Mouse (Mus musculus) left cerebral cortex, adult 8-10 months (tissue): ENCODE results near the gene Fibcd1. TPM values are rescaled to one million over a fixed set of nuclear protein-coding genes. Genes with fewer than 3 reads are reported as not detected.

ENCODE experiments used
- DNase-seq, 2 experiments: peaks; one replicate each; pipeline ENCODE4 v3.0.0; 2022; ENCODE audit warnings: low spot score in 2 of 2
- total RNA-seq, 4 experiments: library from RNA; stranded (reverse); gene quantifications; 2 replicates each; pipeline ENCODE4 v1.2.4; 2022

Gene Fibcd1
- total RNA-seq, 4 experiments from 2014 or later, result 6.9 to 9.0 (median 7.4) TPM

- no peak for DNase-seq
These were observed 12.7 kb upstream of the Fibcd1 start for GRCm38 (mm10) chr2:31858500-31858899.

DNA sequence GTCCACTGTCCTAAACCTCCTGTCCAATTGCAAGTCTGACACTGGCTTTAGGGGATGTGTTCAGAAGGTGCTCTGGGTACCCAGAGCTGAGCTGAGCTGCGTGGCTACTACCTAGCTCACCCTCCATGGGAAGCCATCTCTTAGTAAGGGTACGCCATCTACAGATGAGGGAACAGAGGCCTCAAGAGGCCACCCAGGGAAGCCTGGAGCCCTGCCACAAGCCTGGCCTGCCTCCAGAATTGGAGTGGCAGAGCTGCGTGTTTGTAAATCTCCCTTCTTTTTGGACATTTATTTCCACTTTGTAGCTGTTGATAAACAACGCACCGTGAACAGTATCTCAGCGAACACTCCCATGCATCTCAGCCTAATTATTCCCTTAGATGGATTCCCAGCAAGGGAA, 11.4 kb upstream of the Fibcd1 start:
- DNase-seq, result no peak

- DNase-seq, result no peak
These were observed 10.2 kb upstream of the Fibcd1 start for GRCm38 (mm10) chr2:31855991-31856390.

GRCm38 (mm10) chr2:31850141-31850540, 4.3 kb upstream of the Fibcd1 start:
- no peak for DNase-seq

DNA sequence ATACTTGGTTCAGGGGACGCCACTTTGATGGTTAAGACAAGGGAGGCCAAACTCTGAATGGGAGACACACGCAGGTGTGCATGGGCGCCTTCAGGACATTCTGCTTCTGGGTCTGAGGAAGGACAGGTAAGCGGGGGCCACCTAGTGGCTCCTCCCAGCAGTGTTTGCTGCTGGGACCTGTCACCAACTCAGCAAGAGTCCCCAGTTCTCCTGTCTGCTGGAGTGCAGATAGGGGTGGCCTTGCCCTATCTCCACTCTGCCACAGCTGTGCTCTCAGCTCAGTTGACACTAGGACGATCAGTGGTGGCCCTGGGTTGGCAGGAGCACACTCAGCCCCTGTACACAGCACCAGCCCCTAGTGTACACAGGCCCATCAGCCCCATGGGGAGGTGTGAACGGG, 2.1 kb upstream of the Fibcd1 start:
- DNase-seq, result no peak

- DNase-seq, result no peak
These were observed 1.2 kb upstream of the Fibcd1 start for GRCm38 (mm10) chr2:31846692-31847660.

DNA sequence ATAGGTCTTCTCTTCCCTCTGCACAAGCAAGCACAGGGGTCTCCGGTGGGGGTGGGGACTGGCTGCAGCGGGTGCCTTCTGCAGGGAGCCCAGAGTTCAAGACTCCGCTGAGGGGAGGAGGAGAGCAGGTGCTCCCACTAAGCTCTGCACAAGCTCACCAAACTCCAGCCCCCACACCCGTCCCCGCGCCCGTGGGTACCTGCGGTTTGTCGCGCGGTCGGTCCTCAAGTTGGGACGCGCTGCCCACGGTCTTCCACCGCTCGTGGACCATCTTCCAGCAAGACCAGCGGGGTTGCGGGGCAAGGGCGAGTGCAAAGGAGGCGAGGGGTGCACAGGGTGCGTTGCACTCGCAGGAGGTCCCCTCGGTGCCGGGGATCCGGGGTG, 301 bp downstream of the Fibcd1 start:
- DNase-seq, result no peak

DNA sequence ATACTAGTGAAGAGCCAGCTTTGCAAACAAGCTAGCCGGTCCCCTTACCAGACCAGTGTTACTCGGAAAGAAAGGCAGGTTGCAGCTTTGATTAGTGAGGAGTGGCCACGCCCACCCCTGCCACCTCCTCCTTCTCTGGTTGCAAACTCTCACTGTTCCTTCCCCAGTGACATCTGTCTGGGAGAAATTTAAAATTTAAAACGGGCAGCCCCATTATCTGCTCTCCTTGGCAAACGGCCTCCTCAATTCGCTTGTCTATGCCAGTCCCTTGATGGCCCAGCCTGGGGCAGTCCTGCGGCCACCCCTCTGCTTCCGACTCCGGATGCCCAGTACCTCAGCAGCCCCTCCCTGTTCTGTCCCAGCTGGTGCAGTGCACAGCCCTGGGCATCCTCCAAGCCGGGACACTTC, 1.1 kb downstream of the Fibcd1 start:
- no peak for DNase-seq

GRCm38 (mm10) chr2:31838868-31839267, 6.9 kb downstream of the Fibcd1 start:
- no peak for DNase-seq

DNA sequence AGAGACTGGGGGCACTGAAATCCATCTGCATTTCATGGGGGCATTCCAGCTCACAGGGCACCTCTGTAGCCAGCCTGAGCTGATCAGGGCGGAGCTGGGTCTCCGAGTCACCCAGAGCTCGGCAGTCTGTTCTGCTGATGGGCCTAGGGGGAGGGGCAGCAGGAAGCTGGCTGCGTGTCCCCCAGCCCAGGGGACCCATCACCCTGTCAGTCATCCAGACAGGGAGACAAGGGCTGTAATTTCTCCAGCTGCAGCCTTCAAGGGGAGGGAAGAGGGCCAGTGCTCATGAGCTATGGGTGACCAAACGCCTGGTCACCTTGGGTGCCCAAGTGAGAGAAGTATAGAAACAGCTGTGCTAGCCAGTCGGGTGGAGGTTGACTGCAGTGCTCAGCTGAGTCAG, 8.8 kb downstream of the Fibcd1 start:
- DNase-seq, result no peak

DNA sequence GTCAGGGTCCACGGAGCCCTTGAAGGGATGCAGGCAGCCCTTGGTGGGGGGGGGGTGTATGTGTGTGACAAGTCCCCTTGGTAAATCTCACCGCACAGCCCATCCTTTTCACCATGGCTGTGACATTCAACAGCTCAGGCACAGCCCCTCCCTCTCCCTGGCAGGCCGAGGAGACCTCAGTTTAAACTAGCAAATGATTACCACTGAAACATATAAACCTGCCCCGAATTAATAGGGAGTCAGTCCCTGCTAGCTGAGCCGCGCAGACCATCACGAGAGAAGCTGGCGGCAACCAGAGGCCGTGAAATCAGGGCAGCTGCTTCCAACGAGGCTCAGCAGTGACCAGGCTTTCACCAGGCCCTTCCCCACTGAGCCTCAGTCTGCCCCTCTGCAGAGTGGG, 9.7 kb downstream of the Fibcd1 start:
- no peak for DNase-seq

DNA sequence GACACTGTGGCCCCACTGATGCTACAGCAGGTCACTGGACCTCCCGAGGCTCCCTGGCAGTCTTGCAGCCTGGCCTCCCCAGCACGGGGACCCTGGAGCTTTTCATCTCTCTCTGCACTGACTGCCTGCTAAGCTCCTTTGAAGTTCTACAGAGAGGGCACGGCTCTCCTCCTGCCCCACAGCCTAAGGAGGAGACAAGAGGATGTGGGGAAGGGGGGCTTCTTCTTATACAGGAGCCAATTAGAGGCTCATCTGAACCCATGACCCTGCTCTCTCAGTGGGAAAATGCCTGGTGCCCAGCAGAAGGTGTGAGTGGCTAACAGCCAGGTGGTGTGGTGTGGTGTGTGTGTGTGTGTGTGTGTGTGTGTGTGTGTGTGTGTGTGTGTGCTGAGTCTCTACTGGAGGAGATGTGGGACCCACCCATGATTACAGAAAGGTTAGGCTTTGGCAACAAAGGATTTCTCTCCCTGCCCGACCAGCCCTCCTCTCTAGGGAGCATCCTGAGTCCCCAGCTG, 17.4 kb downstream of the Fibcd1 start:
- no peak for DNase-seq

DNA sequence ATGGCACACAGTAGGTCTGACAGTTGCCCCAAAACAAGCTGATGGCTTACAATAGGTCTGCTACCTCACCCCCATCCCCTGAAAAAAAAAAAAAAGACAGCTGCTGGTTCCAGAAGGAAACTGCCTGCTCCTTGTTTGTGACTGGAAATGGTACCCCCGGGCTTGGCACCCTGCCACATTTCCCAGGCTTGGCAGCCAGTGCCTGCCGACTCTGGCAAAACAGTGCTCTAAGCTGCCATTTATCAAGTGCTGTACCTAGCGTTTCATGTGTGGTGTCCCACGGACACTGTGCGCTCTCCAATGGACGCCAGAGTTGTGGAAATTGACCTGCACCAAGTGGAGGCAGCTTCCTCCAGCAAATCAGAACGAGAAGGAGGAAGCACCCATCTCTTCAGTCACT, 17.9 kb downstream of the Fibcd1 start:
- peak in 1 of 2 experiments; percentile 43 for DNase-seq

DNA sequence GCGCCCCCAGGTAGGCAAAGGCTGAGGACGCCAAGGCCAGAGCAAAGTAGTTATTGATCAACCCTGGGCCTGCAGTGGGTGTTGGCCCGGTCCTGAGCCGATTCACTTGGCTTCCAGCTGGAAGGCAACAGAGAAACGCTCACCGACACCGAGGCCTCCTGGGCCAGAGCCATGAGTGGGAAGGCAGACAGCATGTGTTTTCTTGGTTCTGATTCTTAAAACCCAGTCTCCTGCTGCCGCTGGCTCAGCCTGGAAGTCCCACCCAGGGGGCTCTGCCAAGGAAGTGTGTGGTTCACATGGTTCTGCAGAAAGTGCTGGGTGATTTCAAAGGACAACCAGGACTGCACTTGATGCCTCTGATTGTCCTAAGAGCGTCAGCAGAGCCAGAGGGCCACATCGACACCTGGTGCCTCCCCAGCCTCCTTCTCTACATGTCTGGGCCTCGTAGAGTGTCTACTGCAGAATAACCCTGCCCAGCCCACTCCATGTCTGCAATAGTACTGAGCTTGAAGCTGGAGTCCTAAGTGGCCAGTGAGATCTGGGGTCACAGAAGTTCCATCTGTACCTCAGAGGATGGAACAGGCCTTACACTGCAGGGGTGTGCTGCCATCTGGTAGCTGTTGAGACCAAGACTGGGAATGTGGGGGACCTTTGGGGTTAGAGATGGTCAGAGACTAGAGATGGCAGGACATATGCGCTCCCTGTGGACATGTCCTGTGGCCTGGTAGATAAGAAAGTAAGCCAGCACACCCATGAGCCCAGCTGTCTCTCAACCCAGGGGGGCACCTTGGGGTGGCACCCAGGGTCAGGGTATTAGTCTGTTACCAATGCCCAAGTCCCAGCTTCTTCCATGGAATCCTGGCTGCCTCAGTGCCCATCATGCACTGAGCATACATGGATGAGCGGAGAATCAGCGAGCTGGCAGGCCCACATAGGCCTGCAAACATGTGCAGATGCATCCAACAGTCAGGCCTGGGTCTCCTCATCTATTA, 19.4 kb downstream of the Fibcd1 start:
- DNase-seq, result no peak

DNA sequence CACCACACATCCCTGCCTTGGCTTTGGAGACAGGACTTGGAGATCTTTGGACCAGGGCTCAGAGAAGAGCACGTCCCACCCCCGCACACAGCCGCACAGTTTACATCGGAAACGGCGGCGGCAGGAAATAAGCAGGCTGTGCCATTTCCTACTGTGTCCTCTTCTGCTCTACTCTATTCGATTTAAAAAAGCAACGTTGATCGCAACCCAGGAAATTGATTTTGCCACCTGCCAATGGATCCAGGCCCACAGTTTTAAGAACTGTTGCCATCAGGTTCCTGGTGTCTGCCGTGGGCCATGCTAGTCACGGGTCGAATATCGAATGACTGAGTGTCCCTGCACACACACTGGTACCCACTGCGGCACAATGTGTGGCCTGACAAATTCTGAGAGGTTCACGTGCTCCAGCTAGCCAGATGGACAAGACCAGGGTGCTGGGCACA, 20.3 kb downstream of the Fibcd1 start:
- no peak for DNase-seq

- DNase-seq, result peak in 1 of 2 experiments; percentile 60
These were observed 21.7 kb downstream of the Fibcd1 start for GRCm38 (mm10) chr2:31823933-31824730.

GRCm38 (mm10) chr2:31822524-31823371, 23.1 kb downstream of the Fibcd1 start:
- peak; percentile 48 to 85 for DNase-seq

- DNase-seq, result no peak
These were observed 30.4 kb downstream of the Fibcd1 start for GRCm38 (mm10) chr2:31815367-31815766.

DNA sequence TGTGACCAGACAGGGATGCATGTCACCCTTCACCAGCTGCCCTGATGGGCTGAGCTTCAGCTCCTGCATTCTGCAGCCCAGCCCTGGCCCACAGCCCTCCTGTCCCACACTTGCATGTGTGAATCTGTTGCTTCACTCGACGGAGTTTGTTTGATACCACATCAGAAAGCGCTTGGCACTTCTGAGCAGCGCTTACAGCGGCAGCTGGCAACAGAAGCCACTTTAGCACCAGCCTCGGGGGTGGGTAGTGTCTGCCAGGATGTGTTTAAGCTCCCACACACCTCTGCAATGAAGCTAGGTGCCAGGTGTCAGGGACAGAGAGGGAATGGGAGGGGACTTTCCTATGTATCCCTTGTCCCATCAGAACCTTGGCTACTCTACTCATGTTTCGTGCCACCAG, 31.1 kb downstream of the Fibcd1 start:
- peak in 1 of 2 experiments; percentile 77 for DNase-seq

GRCm38 (mm10) chr2:31813641-31814040, 32.2 kb downstream of the Fibcd1 start:
- DNase-seq, result no peak
